Mouse (Mus musculus): ENCODE data around the gene Nup85.

Gene Nup85

GRCm38 (mm10) chr11:115630532-115631504 lies 66.6 kb downstream of the Nup85 start:
- intact Hi-C loops (cut with DNase I) = loop anchor here (5.0 kb wide), 1 partner anchor 81 kb away; no protein-coding TSS in a partner anchor

- intact Hi-C loops (cut with DNase I) = loop anchor here (5.0 kb wide), 1 partner anchor 81 kb away; no protein-coding TSS in a partner anchor
Measured at GRCm38 (mm10) chr11:115631505-115631890, 67.3 kb downstream of the Nup85 start.

- intact Hi-C loops (cut with DNase I) = loop anchor here (5.0 kb wide), 1 partner anchor 80 kb away; no protein-coding TSS in a partner anchor
Measured at GRCm38 (mm10) chr11:115632247-115632646, 68.0 kb downstream of the Nup85 start.

- intact Hi-C loops (cut with DNase I) = loop anchor here (5.0 kb wide), 1 partner anchor 79 kb away; no protein-coding TSS in a partner anchor
Measured at GRCm38 (mm10) chr11:115632862-115633261, 68.6 kb downstream of the Nup85 start.

Data from adrenal gland (tissue).